Mouse (Mus musculus): ENCODE results near the gene Tshz2. TPM values are rescaled to one million over a fixed set of nuclear protein-coding genes. Genes with fewer than 3 reads are reported as not detected.

The Tshz2 gene
- polyA plus RNA-seq, 1 experiment, result not detected

DNA sequence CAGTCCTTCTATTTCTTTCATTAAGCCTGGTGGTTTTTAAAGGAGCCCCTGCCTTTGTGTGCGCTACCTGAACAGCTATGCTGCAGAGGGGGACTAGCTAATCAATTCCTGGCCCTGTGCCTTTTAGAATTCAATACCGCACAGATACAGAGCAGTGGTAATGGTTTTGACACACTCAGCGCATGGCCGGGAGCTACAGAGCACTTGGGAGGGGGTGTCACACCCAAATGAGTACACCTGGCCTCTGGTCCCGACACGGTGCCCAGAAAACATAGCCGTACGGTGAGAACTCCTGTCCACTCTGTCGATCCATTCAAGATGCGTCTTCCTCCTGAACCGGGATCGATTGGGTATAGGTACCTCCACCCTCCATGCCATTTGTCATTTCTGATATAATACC is 193.1 kb downstream of the Tshz2 start:
- H3K4me3 ChIP-seq (ENCODE audit: insufficient read depth, poor library complexity, severe bottlenecking), result no peak overlapping the region
- H3ac ChIP-seq (ENCODE audit: control insufficient read depth, insufficient read length, low read depth), result no peak overlapping the region
- H3K36me3 ChIP-seq (ENCODE audit: control insufficient read depth, insufficient read depth), result no peaks in the 10 kb centered on the region
- H3K79me2 ChIP-seq (ENCODE audit: control insufficient read depth, insufficient read depth), result no peaks in the 10 kb centered on the region
- H3K79me3 ChIP-seq (ENCODE audit: low read depth), result no peaks in the 10 kb centered on the region
- no peaks in the 10 kb centered on the region for H3K27me3 ChIP-seq (ENCODE audit: control insufficient read depth, insufficient read depth, insufficient read length)
- no peak for TF ChIP-seq MAX (IDR thresholded peaks at IDR 0.05)
- no peak for TF ChIP-seq CTCF (IDR thresholded peaks at IDR 0.05; ENCODE audit: control insufficient read depth, insufficient read depth, insufficient read length)
- TF ChIP-seq USF1 (IDR thresholded peaks at IDR 0.05; ENCODE audit: low read depth), result no peak
- no peak for TF ChIP-seq MYOG (IDR thresholded peaks at IDR 0.05; ENCODE audit: control insufficient read depth, extremely low read depth, insufficient read length)
- TF ChIP-seq CEBPB (IDR thresholded peaks at IDR 0.05; ENCODE audit: low read depth), result no peak
- TF ChIP-seq FOSL1 (IDR thresholded peaks at IDR 0.05; ENCODE audit: insufficient read depth, low read length, poor library complexity, severe bottlenecking), result no peak
- no peak for TF ChIP-seq MYOD1 (IDR thresholded peaks at IDR 0.05; ENCODE audit: control insufficient read depth, insufficient read length, low read depth)

DNA sequence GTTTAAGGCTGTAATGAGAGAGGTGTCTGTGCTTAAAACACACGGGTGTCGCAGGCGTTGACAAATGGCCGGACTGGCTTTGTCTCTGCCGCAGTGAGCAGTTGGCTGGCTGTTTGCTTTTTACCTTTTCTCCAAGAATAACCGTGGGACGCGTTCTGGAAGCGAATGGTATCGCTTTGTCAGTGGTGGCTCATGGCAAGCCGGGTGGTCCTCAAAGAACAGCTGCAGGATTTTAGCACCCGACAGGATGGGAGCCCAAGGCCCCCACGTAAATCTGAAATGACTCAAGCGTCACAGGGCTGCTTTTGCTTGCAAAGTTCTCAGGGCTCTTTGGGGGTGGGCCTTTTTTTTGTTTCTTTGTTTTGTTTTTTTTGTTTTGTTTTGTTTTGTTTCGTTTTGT is 193.5 kb downstream of the Tshz2 start:
- TF ChIP-seq MAX (IDR thresholded peaks at IDR 0.05) (no peak), MYOG (IDR thresholded peaks at IDR 0.05; ENCODE audit: control insufficient read depth, extremely low read depth, insufficient read length) (no peak), FOSL1 (IDR thresholded peaks at IDR 0.05; ENCODE audit: insufficient read depth, low read length, poor library complexity, severe bottlenecking) (no peak), CTCF (IDR thresholded peaks at IDR 0.05; ENCODE audit: control insufficient read depth, insufficient read depth, insufficient read length) (no peak), CEBPB (IDR thresholded peaks at IDR 0.05; ENCODE audit: low read depth) (no peak), MYOD1 (IDR thresholded peaks at IDR 0.05; ENCODE audit: control insufficient read depth, insufficient read length, low read depth) (no peak), USF1 (IDR thresholded peaks at IDR 0.05; ENCODE audit: low read depth) (no peak)
- Histone ChIP-seq H3K36me3 (ENCODE audit: control insufficient read depth, insufficient read depth) (no peaks in the 10 kb centered on the region), H3K27me3 (ENCODE audit: control insufficient read depth, insufficient read depth, insufficient read length) (no peaks in the 10 kb centered on the region), H3K4me3 (ENCODE audit: insufficient read depth, poor library complexity, severe bottlenecking) (no peak overlapping the region), H3K79me2 (ENCODE audit: control insufficient read depth, insufficient read depth) (no peaks in the 10 kb centered on the region), H3K79me3 (ENCODE audit: low read depth) (no peaks in the 10 kb centered on the region), H3ac (ENCODE audit: control insufficient read depth, insufficient read length, low read depth) (no peak overlapping the region)

DNA sequence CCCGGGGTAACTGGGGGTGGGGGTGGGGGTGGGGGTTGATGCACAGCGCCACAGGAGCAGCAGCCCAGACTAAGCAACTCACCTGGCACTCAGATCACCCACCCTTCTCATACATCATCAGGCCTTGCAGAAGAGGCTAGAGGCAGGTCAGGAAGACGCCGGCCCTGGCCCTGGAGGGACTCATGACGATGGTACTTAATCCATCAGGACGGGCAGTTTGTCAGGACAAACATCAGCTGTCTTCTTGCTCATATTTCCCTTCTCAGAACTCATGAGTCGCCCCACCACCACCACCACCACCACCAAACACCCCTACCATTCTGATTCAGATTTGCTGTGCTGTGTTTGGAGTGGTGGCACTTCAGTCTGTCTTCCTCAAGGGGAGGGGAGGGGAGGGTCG is 194.0 kb downstream of the Tshz2 start:
- TF ChIP-seq FOSL1 (IDR thresholded peaks at IDR 0.05; ENCODE audit: insufficient read depth, low read length, poor library complexity, severe bottlenecking), result no peak
- no peak for TF ChIP-seq CTCF (IDR thresholded peaks at IDR 0.05; ENCODE audit: control insufficient read depth, insufficient read depth, insufficient read length)
- TF ChIP-seq MAX (IDR thresholded peaks at IDR 0.05), result no peak
- TF ChIP-seq USF1 (IDR thresholded peaks at IDR 0.05; ENCODE audit: low read depth), result no peak
- no peak for TF ChIP-seq CEBPB (IDR thresholded peaks at IDR 0.05; ENCODE audit: low read depth)
- TF ChIP-seq MYOG (IDR thresholded peaks at IDR 0.05; ENCODE audit: control insufficient read depth, extremely low read depth, insufficient read length), result no peak
- TF ChIP-seq MYOD1 (IDR thresholded peaks at IDR 0.05; ENCODE audit: control insufficient read depth, insufficient read length, low read depth), result no peak
- Histone ChIP-seq H3K79me3 (ENCODE audit: low read depth) (no peaks in the 10 kb centered on the region), H3K36me3 (ENCODE audit: control insufficient read depth, insufficient read depth) (no peaks in the 10 kb centered on the region), H3ac (ENCODE audit: control insufficient read depth, insufficient read length, low read depth) (no peak overlapping the region), H3K79me2 (ENCODE audit: control insufficient read depth, insufficient read depth) (no peaks in the 10 kb centered on the region), H3K4me3 (ENCODE audit: insufficient read depth, poor library complexity, severe bottlenecking) (no peak overlapping the region), H3K27me3 (ENCODE audit: control insufficient read depth, insufficient read depth, insufficient read length) (no peaks in the 10 kb centered on the region)

DNA sequence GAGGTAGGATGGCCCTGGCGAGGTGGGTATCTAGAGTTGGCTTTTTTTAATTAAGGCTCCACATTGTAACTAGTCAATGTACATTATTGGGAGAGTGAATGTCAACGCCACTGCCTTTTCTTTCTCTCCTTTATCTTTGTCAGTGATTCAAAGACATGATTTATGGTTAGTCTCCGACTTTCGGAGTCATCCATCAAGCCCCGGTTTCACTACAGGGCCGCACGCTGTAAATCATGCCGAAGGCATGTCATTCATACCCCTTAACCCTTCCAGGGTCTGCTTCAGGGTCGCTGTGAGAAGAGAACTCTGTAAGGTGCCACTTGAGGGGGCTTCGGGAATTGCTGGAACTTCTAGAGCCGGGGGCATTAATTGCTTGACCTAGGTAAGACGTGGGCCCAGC is 199.4 kb downstream of the Tshz2 start:
- no peaks in the 10 kb centered on the region for H3K79me3 ChIP-seq (ENCODE audit: low read depth)
- no peaks in the 10 kb centered on the region for H3K27me3 ChIP-seq (ENCODE audit: control insufficient read depth, insufficient read depth, insufficient read length)
- H3K36me3 ChIP-seq (ENCODE audit: control insufficient read depth, insufficient read depth), result no peaks in the 10 kb centered on the region
- TF ChIP-seq FOSL1 (IDR thresholded peaks at IDR 0.05; ENCODE audit: insufficient read depth, low read length, poor library complexity, severe bottlenecking) (no peak), MYOG (IDR thresholded peaks at IDR 0.05; ENCODE audit: control insufficient read depth, extremely low read depth, insufficient read length) (no peak), CTCF (IDR thresholded peaks at IDR 0.05; ENCODE audit: control insufficient read depth, insufficient read depth, insufficient read length) (no peak), MAX (IDR thresholded peaks at IDR 0.05) (no peak), USF1 (IDR thresholded peaks at IDR 0.05; ENCODE audit: low read depth) (no peak), CEBPB (IDR thresholded peaks at IDR 0.05; ENCODE audit: low read depth) (no peak), MYOD1 (IDR thresholded peaks at IDR 0.05; ENCODE audit: control insufficient read depth, insufficient read length, low read depth) (no peak)
- no peak overlapping the region for H3K4me3 ChIP-seq (ENCODE audit: insufficient read depth, poor library complexity, severe bottlenecking)
- H3K79me2 ChIP-seq (ENCODE audit: control insufficient read depth, insufficient read depth), result no peaks in the 10 kb centered on the region
- no peak overlapping the region for H3ac ChIP-seq (ENCODE audit: control insufficient read depth, insufficient read length, low read depth)

DNA sequence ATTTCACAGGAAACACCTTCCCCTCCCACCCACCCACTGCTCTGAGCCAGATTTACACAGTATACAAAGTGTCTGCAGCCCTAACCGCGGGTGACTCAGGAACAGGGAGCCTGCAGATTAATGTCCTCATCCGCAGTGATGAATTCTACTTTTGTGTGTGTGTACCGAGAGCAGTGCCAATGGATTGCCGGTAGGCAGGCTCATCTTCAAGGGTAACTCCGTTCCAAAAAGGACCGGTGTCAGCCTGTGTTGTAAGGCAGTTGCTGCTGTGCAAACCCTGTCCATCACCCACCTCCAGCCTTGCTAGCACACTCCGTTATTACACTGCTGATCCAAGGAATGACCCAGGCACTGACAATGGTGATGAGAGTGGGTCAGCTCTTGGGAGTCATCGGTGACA is 200.8 kb downstream of the Tshz2 start:
- H3K4me3 ChIP-seq (ENCODE audit: insufficient read depth, poor library complexity, severe bottlenecking), result no peak overlapping the region
- no peaks in the 10 kb centered on the region for H3K36me3 ChIP-seq (ENCODE audit: control insufficient read depth, insufficient read depth)
- TF ChIP-seq USF1 (IDR thresholded peaks at IDR 0.05; ENCODE audit: low read depth), result no peak
- TF ChIP-seq CTCF (IDR thresholded peaks at IDR 0.05; ENCODE audit: control insufficient read depth, insufficient read depth, insufficient read length), result no peak
- TF ChIP-seq MAX (IDR thresholded peaks at IDR 0.05), result no peak
- TF ChIP-seq FOSL1 (IDR thresholded peaks at IDR 0.05; ENCODE audit: insufficient read depth, low read length, poor library complexity, severe bottlenecking), result no peak
- no peak for TF ChIP-seq MYOG (IDR thresholded peaks at IDR 0.05; ENCODE audit: control insufficient read depth, extremely low read depth, insufficient read length)
- no peak for TF ChIP-seq MYOD1 (IDR thresholded peaks at IDR 0.05; ENCODE audit: control insufficient read depth, insufficient read length, low read depth)
- no peak for TF ChIP-seq CEBPB (IDR thresholded peaks at IDR 0.05; ENCODE audit: low read depth)
- no peaks in the 10 kb centered on the region for H3K79me2 ChIP-seq (ENCODE audit: control insufficient read depth, insufficient read depth)
- no peaks in the 10 kb centered on the region for H3K27me3 ChIP-seq (ENCODE audit: control insufficient read depth, insufficient read depth, insufficient read length)
- no peaks in the 10 kb centered on the region for H3K79me3 ChIP-seq (ENCODE audit: low read depth)
- no peak overlapping the region for H3ac ChIP-seq (ENCODE audit: control insufficient read depth, insufficient read length, low read depth)

DNA sequence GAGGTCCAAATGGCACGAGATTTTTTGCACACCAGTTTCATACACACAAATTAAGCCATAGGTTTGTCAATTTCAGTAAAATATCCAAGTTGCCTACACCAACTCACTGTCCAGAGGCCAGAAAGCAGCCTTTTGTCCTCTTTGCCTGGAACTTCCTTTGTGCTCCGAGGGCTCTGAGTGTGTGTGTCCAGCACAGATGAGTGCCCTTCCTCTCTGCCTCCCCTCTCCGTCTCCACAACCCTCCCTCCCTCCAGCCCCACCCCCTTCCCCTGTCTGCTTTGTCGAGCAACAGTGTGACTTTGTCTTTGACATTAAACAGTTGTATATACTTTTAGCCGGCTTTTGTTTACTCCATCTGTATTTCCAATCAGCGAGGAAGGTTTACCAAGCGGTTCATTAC is 201.8 kb downstream of the Tshz2 start:
- Histone ChIP-seq H3K36me3 (ENCODE audit: control insufficient read depth, insufficient read depth) (no peaks in the 10 kb centered on the region), H3K79me2 (ENCODE audit: control insufficient read depth, insufficient read depth) (no peaks in the 10 kb centered on the region), H3K79me3 (ENCODE audit: low read depth) (no peaks in the 10 kb centered on the region), H3K27me3 (ENCODE audit: control insufficient read depth, insufficient read depth, insufficient read length) (no peaks in the 10 kb centered on the region), H3ac (ENCODE audit: control insufficient read depth, insufficient read length, low read depth) (no peak overlapping the region), H3K4me3 (ENCODE audit: insufficient read depth, poor library complexity, severe bottlenecking) (no peak overlapping the region)
- TF ChIP-seq USF1 (IDR thresholded peaks at IDR 0.05; ENCODE audit: low read depth), result no peak
- no peak for TF ChIP-seq CTCF (IDR thresholded peaks at IDR 0.05; ENCODE audit: control insufficient read depth, insufficient read depth, insufficient read length)
- TF ChIP-seq MYOG (IDR thresholded peaks at IDR 0.05; ENCODE audit: control insufficient read depth, extremely low read depth, insufficient read length), result no peak
- no peak for TF ChIP-seq CEBPB (IDR thresholded peaks at IDR 0.05; ENCODE audit: low read depth)
- TF ChIP-seq MYOD1 (IDR thresholded peaks at IDR 0.05; ENCODE audit: control insufficient read depth, insufficient read length, low read depth), result no peak
- TF ChIP-seq FOSL1 (IDR thresholded peaks at IDR 0.05; ENCODE audit: insufficient read depth, low read length, poor library complexity, severe bottlenecking), result no peak
- no peak for TF ChIP-seq MAX (IDR thresholded peaks at IDR 0.05)
